Mouse (Mus musculus) common myeloid progenitor, adult 5-6 weeks (primary cell): Measurements from ENCODE around the gene Nphp1. TPM values are rescaled to one million over a fixed set of nuclear protein-coding genes. Genes with fewer than 3 reads are reported as not detected.

ENCODE experiments used
- ATAC-seq: replicated peaks from 2 replicates; pipeline ENCODE4 v1.8.0; 2016; ENCODE audit warnings: low read depth, mild to moderate bottlenecking, moderate TSS enrichment, inconsistent platforms; ENCODE audit not compliant: poor library complexity, severe bottlenecking
- total RNA-seq: library from RNA; stranded (forward); fragments of 200-1000, 187-1606 nt; gene quantifications from 2 replicates; pipeline ENCODE4 v1.2.3, GENCODE M21; 2017

The Nphp1 gene
- total RNA-seq = 21.3 and 33.4 TPM in 2 replicates

GRCm38 (mm10) chr2:127788440-127789116, at the start of gene Nphp1:
Gene Nphp1 (minus strand): TSS chr2:127788897.
- ATAC-seq = peak; percentile 78

GRCm38 (mm10) chr2:127832833-127833190, 44.1 kb upstream of the Nphp1 start:
- ATAC-seq = peak; percentile 64

- peak; percentile 34 for ATAC-seq
Observed at GRCm38 (mm10) chr2:127832103-127832832, 43.6 kb upstream of the Nphp1 start.

GRCm38 (mm10) chr2:127831401-127832102, 42.9 kb upstream of the Nphp1 start, which contains the start of gene Bub1:
Gene Bub1 (minus strand): TSS chr2:127831865.
- ATAC-seq = peak; percentile 98

GRCm38 (mm10) chr2:127791919-127792603, 3.4 kb upstream of the Nphp1 start, which contains the start of gene Mtln:
Gene Mtln (minus strand): TSS chr2:127792488.
- peak; percentile 97 for ATAC-seq

- no peak for ATAC-seq
Observed at GRCm38 (mm10) chr2:127789651-127790270, 1.1 kb upstream of the Nphp1 start.

- no peak for ATAC-seq
Observed at GRCm38 (mm10) chr2:127789138-127789537, 441 bp upstream of the Nphp1 start.

- ATAC-seq = no peak
Observed at GRCm38 (mm10) chr2:127787226-127787625, 1.5 kb downstream of the Nphp1 start.

- no peak for ATAC-seq
Observed at GRCm38 (mm10) chr2:127778451-127778850, 10.2 kb downstream of the Nphp1 start.

- no peak for ATAC-seq
Observed at GRCm38 (mm10) chr2:127775013-127775412, 13.7 kb downstream of the Nphp1 start.

- no peak for ATAC-seq
Observed at GRCm38 (mm10) chr2:127774578-127774941, 14.1 kb downstream of the Nphp1 start.

- ATAC-seq = no peak
Observed at GRCm38 (mm10) chr2:127773938-127774577, 14.6 kb downstream of the Nphp1 start.

- ATAC-seq = no peak
Observed at GRCm38 (mm10) chr2:127761587-127761986, 27.1 kb downstream of the Nphp1 start.

GRCm38 (mm10) chr2:127760429-127761000, 28.2 kb downstream of the Nphp1 start:
- ATAC-seq = no peak

- ATAC-seq = no peak
Observed at GRCm38 (mm10) chr2:127760014-127760413, 28.7 kb downstream of the Nphp1 start.

- ATAC-seq = no peak
Observed at GRCm38 (mm10) chr2:127759157-127759880, 29.4 kb downstream of the Nphp1 start.

- ATAC-seq = no peak
Observed at GRCm38 (mm10) chr2:127757171-127757570, 31.5 kb downstream of the Nphp1 start.

GRCm38 (mm10) chr2:127754113-127754512, 34.6 kb downstream of the Nphp1 start:
- no peak for ATAC-seq
